Mouse (Mus musculus): ENCODE results near the gene Tnfrsf17. TPM values are rescaled to one million over a fixed set of nuclear protein-coding genes. Genes with fewer than 3 reads are reported as not detected.

The Tnfrsf17 gene
- polyA plus RNA-seq, 1 experiment from 2014 or later = not detected

GRCm38 (mm10) chr16:11322409-11323323 is 9.1 kb downstream of the Tnfrsf17 start, which contains the start of gene Snx29:
TSS of gene Snx29 (plus strand) at chr16:11322908.
- Histone ChIP-seq H3K27ac (ENCODE audit: low read depth, low read length) (peak within 1 kb of the TSS; percentile 87), H3K4me1 (ENCODE audit: control insufficient read depth, insufficient read depth, low read length) (peaks cover 5% of the 10 kb centered on the region; the same call in 1 of the 2 replicates), H3K4me2 (ENCODE audit: low read depth, low read length) (peak within 1 kb of the TSS; percentile 92), H3K9ac (replicated peaks; ENCODE audit: low read depth, low read length) (peak within 1 kb of the TSS; percentile 86), H3K36me3 (ENCODE audit: control insufficient read depth, insufficient read depth, low read length) (no peaks in the 10 kb centered on the region), H3K27me3 (ENCODE audit: control insufficient read depth, insufficient read depth, low read length) (no peaks in the 10 kb centered on the region), H3K9me3 (ENCODE audit: control insufficient read depth, low read length) (no peaks in the 10 kb centered on the region), H3K4me3 (ENCODE audit: low read depth, low read length) (peak within 1 kb of the TSS; percentile 80)
- 4% methylated on average over 60 of the region's 61 CpGs for WGBS
- ATAC-seq (ENCODE audit: low read depth) = peak; percentile 99

GRCm38 (mm10) chr16:11323324-11324051 is 9.9 kb downstream of the Tnfrsf17 start:
- Histone ChIP-seq H3K9me3 (ENCODE audit: control insufficient read depth, low read length) (no peaks in the 10 kb centered on the region), H3K27me3 (ENCODE audit: control insufficient read depth, insufficient read depth, low read length) (no peaks in the 10 kb centered on the region), H3K4me3 (ENCODE audit: low read depth, low read length) (peak overlapping the region; percentile 80), H3K36me3 (ENCODE audit: control insufficient read depth, insufficient read depth, low read length) (no peaks in the 10 kb centered on the region), H3K9ac (replicated peaks; ENCODE audit: low read depth, low read length) (peak overlapping the region; percentile 86), H3K27ac (ENCODE audit: low read depth, low read length) (peak overlapping the region; percentile 87), H3K4me1 (ENCODE audit: control insufficient read depth, insufficient read depth, low read length) (peaks cover 5% of the 10 kb centered on the region; the same call in 1 of the 2 replicates), H3K4me2 (ENCODE audit: low read depth, low read length) (peak overlapping the region; percentile 92)
- WGBS = 3% methylated on average over 17 of the region's 17 CpGs
- ATAC-seq (ENCODE audit: low read depth) = peak; percentile 34

GRCm38 (mm10) chr16:11330081-11330800 is 16.6 kb downstream of the Tnfrsf17 start:
- no peaks in the 10 kb centered on the region for H3K27me3 ChIP-seq (ENCODE audit: control insufficient read depth, insufficient read depth, low read length)
- H3K4me2 ChIP-seq (ENCODE audit: low read depth, low read length) = no peak overlapping the region
- H3K36me3 ChIP-seq (ENCODE audit: control insufficient read depth, insufficient read depth, low read length) = no peaks in the 10 kb centered on the region
- H3K4me3 ChIP-seq (ENCODE audit: low read depth, low read length) = no peak overlapping the region
- H3K27ac ChIP-seq (ENCODE audit: low read depth, low read length) = no peak overlapping the region
- H3K9me3 ChIP-seq (ENCODE audit: control insufficient read depth, low read length) = no peaks in the 10 kb centered on the region
- ATAC-seq (ENCODE audit: low read depth) = no peak
- WGBS = 89% methylated on average over 3 of the region's 3 CpGs
- no peaks in the 10 kb centered on the region for H3K4me1 ChIP-seq (ENCODE audit: control insufficient read depth, insufficient read depth, low read length)
- H3K9ac ChIP-seq (replicated peaks; ENCODE audit: low read depth, low read length) = no peak overlapping the region

- no peak overlapping the region for H3K4me3 ChIP-seq (ENCODE audit: low read depth, low read length)
- H3K27me3 ChIP-seq (ENCODE audit: control insufficient read depth, insufficient read depth, low read length) = no peaks in the 10 kb centered on the region
- no peaks in the 10 kb centered on the region for H3K36me3 ChIP-seq (ENCODE audit: control insufficient read depth, insufficient read depth, low read length)
- no peaks in the 10 kb centered on the region for H3K4me1 ChIP-seq (ENCODE audit: control insufficient read depth, insufficient read depth, low read length)
- no peak overlapping the region for H3K9ac ChIP-seq (replicated peaks; ENCODE audit: low read depth, low read length)
- H3K4me2 ChIP-seq (ENCODE audit: low read depth, low read length) = no peak overlapping the region
- no peak for ATAC-seq (ENCODE audit: low read depth)
- no peaks in the 10 kb centered on the region for H3K9me3 ChIP-seq (ENCODE audit: control insufficient read depth, low read length)
- 91% methylated on average over 1 of the region's 1 CpGs for WGBS
- no peak overlapping the region for H3K27ac ChIP-seq (ENCODE audit: low read depth, low read length)
Observed at GRCm38 (mm10) chr16:11331030-11331429, 17.4 kb downstream of the Tnfrsf17 start.

GRCm38 (mm10) chr16:11343292-11343815 is 29.7 kb downstream of the Tnfrsf17 start:
- H3K9me3 ChIP-seq (ENCODE audit: control insufficient read depth, low read length) = no peaks in the 10 kb centered on the region
- no peak overlapping the region for H3K4me3 ChIP-seq (ENCODE audit: low read depth, low read length)
- no peaks in the 10 kb centered on the region for H3K36me3 ChIP-seq (ENCODE audit: control insufficient read depth, insufficient read depth, low read length)
- no peak for ATAC-seq (ENCODE audit: low read depth)
- no peak overlapping the region for H3K9ac ChIP-seq (replicated peaks; ENCODE audit: low read depth, low read length)
- no peaks in the 10 kb centered on the region for H3K27me3 ChIP-seq (ENCODE audit: control insufficient read depth, insufficient read depth, low read length)
- 90% methylated on average over 4 of the region's 4 CpGs for WGBS
- H3K27ac ChIP-seq (ENCODE audit: low read depth, low read length) = no peak overlapping the region
- no peaks in the 10 kb centered on the region for H3K4me1 ChIP-seq (ENCODE audit: control insufficient read depth, insufficient read depth, low read length)
- H3K4me2 ChIP-seq (ENCODE audit: low read depth, low read length) = no peak overlapping the region

GRCm38 (mm10) chr16:11351903-11352302 is 38.3 kb downstream of the Tnfrsf17 start:
- H3K36me3 ChIP-seq (ENCODE audit: control insufficient read depth, insufficient read depth, low read length) = no peaks in the 10 kb centered on the region
- no peak overlapping the region for H3K4me2 ChIP-seq (ENCODE audit: low read depth, low read length)
- H3K9ac ChIP-seq (replicated peaks; ENCODE audit: low read depth, low read length) = no peak overlapping the region
- H3K4me3 ChIP-seq (ENCODE audit: low read depth, low read length) = no peak overlapping the region
- H3K4me1 ChIP-seq (ENCODE audit: control insufficient read depth, insufficient read depth, low read length) = no peaks in the 10 kb centered on the region
- no peaks in the 10 kb centered on the region for H3K27me3 ChIP-seq (ENCODE audit: control insufficient read depth, insufficient read depth, low read length)
- ATAC-seq (ENCODE audit: low read depth) = no peak
- no peak overlapping the region for H3K27ac ChIP-seq (ENCODE audit: low read depth, low read length)
- 86% methylated on average over 7 of the region's 7 CpGs for WGBS
- no peaks in the 10 kb centered on the region for H3K9me3 ChIP-seq (ENCODE audit: control insufficient read depth, low read length)

GRCm38 (mm10) chr16:11359173-11359572 is 45.6 kb downstream of the Tnfrsf17 start:
- Histone ChIP-seq H3K36me3 (ENCODE audit: control insufficient read depth, insufficient read depth, low read length) (no peaks in the 10 kb centered on the region), H3K4me3 (ENCODE audit: low read depth, low read length) (no peak overlapping the region), H3K4me2 (ENCODE audit: low read depth, low read length) (no peak overlapping the region), H3K4me1 (ENCODE audit: control insufficient read depth, insufficient read depth, low read length) (no peaks in the 10 kb centered on the region), H3K9ac (replicated peaks; ENCODE audit: low read depth, low read length) (no peak overlapping the region), H3K27ac (ENCODE audit: low read depth, low read length) (no peak overlapping the region), H3K27me3 (ENCODE audit: control insufficient read depth, insufficient read depth, low read length) (no peaks in the 10 kb centered on the region), H3K9me3 (ENCODE audit: control insufficient read depth, low read length) (no peaks in the 10 kb centered on the region)
- 85% methylated on average over 5 of the region's 5 CpGs for WGBS
- ATAC-seq (ENCODE audit: low read depth) = no peak

GRCm38 (mm10) chr16:11359919-11360318 is 46.3 kb downstream of the Tnfrsf17 start:
- Histone ChIP-seq H3K36me3 (ENCODE audit: control insufficient read depth, insufficient read depth, low read length) (no peaks in the 10 kb centered on the region), H3K4me3 (ENCODE audit: low read depth, low read length) (no peak overlapping the region), H3K9me3 (ENCODE audit: control insufficient read depth, low read length) (no peaks in the 10 kb centered on the region), H3K27me3 (ENCODE audit: control insufficient read depth, insufficient read depth, low read length) (no peaks in the 10 kb centered on the region), H3K27ac (ENCODE audit: low read depth, low read length) (no peak overlapping the region), H3K4me1 (ENCODE audit: control insufficient read depth, insufficient read depth, low read length) (no peaks in the 10 kb centered on the region), H3K4me2 (ENCODE audit: low read depth, low read length) (no peak overlapping the region), H3K9ac (replicated peaks; ENCODE audit: low read depth, low read length) (no peak overlapping the region)
- no peak for ATAC-seq (ENCODE audit: low read depth)
- WGBS = 32% methylated on average over 10 of the region's 10 CpGs

Data from neural tube, embryonic 14.5 days (tissue).